Mouse (Mus musculus): Measurements from ENCODE around the gene Fxyd7.

Fxyd7 gene

GRCm38 (mm10) chr7:31052636-31053434 lies 1.6 kb upstream of the Fxyd7 start:
- no peak for DNase-seq (ENCODE audit: extremely low spot score, low read depth, low spot score)

GRCm38 (mm10) chr7:31052251-31052635 lies 976 bp upstream of the Fxyd7 start:
- DNase-seq (ENCODE audit: extremely low spot score, low read depth, low spot score): no peak

GRCm38 (mm10) chr7:31050921-31051320 lies 346 bp downstream of the Fxyd7 start:
- DNase-seq (ENCODE audit: extremely low spot score, low read depth, low spot score): no peak

- DNase-seq (ENCODE audit: extremely low spot score, low read depth, low spot score): no peak
Observed at GRCm38 (mm10) chr7:31050487-31050886, 780 bp downstream of the Fxyd7 start.

GRCm38 (mm10) chr7:31049846-31050281 lies 1.4 kb downstream of the Fxyd7 start:
- no peak for DNase-seq (ENCODE audit: extremely low spot score, low read depth, low spot score)

- no peak for DNase-seq (ENCODE audit: extremely low spot score, low read depth, low spot score)
Observed at GRCm38 (mm10) chr7:31049135-31049845, 2.0 kb downstream of the Fxyd7 start.

GRCm38 (mm10) chr7:31042431-31042910 lies 8.8 kb downstream of the Fxyd7 start, which contains the start of gene Fxyd5:
TSS of gene Fxyd5 (minus strand) at chr7:31042481.
- no peak for DNase-seq (ENCODE audit: extremely low spot score, low read depth, low spot score)

GRCm38 (mm10) chr7:31041662-31042315 lies 9.5 kb downstream of the Fxyd7 start:
- DNase-seq (ENCODE audit: extremely low spot score, low read depth, low spot score): no peak

GRCm38 (mm10) chr7:31041023-31041407 lies 10.3 kb downstream of the Fxyd7 start:
- no peak for DNase-seq (ENCODE audit: extremely low spot score, low read depth, low spot score)

- no peak for DNase-seq (ENCODE audit: extremely low spot score, low read depth, low spot score)
Observed at GRCm38 (mm10) chr7:31040281-31041022, 10.8 kb downstream of the Fxyd7 start.

GRCm38 (mm10) chr7:31039011-31039410 lies 12.3 kb downstream of the Fxyd7 start:
- no peak for DNase-seq (ENCODE audit: extremely low spot score, low read depth, low spot score)

GRCm38 (mm10) chr7:31037675-31038074 lies 13.6 kb downstream of the Fxyd7 start:
- no peak for DNase-seq (ENCODE audit: extremely low spot score, low read depth, low spot score)

GRCm38 (mm10) chr7:31036917-31037316 lies 14.3 kb downstream of the Fxyd7 start:
- DNase-seq (ENCODE audit: extremely low spot score, low read depth, low spot score): no peak

GRCm38 (mm10) chr7:31035291-31035690 lies 16.0 kb downstream of the Fxyd7 start:
- no peak for DNase-seq (ENCODE audit: extremely low spot score, low read depth, low spot score)

- DNase-seq (ENCODE audit: extremely low spot score, low read depth, low spot score): no peak
Observed at GRCm38 (mm10) chr7:31034789-31035188, 16.5 kb downstream of the Fxyd7 start.

- no peak for DNase-seq (ENCODE audit: extremely low spot score, low read depth, low spot score)
Observed at GRCm38 (mm10) chr7:31033409-31034165, 17.7 kb downstream of the Fxyd7 start.

GRCm38 (mm10) chr7:31031731-31032130 lies 19.5 kb downstream of the Fxyd7 start:
- no peak for DNase-seq (ENCODE audit: extremely low spot score, low read depth, low spot score)

- no peak for DNase-seq (ENCODE audit: extremely low spot score, low read depth, low spot score)
Observed at GRCm38 (mm10) chr7:31030717-31031116, 20.6 kb downstream of the Fxyd7 start.

- DNase-seq (ENCODE audit: extremely low spot score, low read depth, low spot score): no peak
Observed at GRCm38 (mm10) chr7:31028609-31029008, 22.7 kb downstream of the Fxyd7 start.

All from hindlimb bud, embryonic 11.5 days (tissue).